Mouse (Mus musculus) left cerebral cortex, adult 8-10 months (tissue): ENCODE measurements around the gene Tmem216. TPM values are rescaled to one million over a fixed set of nuclear protein-coding genes. Genes with fewer than 3 reads are reported as not detected.

Experiments
- DNase-seq, 2 experiments: peaks; one replicate each; pipeline ENCODE4 v3.0.0; 2022; ENCODE audit warnings: low spot score in 2 of 2
- total RNA-seq, 4 experiments: library from RNA; stranded (reverse); gene quantifications; 2 replicates each; pipeline ENCODE4 v1.2.4; 2022

The Tmem216 gene
- total RNA-seq, 4 experiments from 2014 or later, result 10.9 to 13.8 (median 12.9) TPM

- DNase-seq, result no peak
Observed at GRCm38 (mm10) chr19:10495670-10496069, 60.4 kb downstream of the Tmem216 start.

GRCm38 (mm10) chr19:10486264-10486738 is 69.7 kb downstream of the Tmem216 start:
- DNase-seq, result no peak

Other genes starting within 250 kb of the Tmem216 start
- 100 to 1,000 TPM; 268 to 306 (median 296) TPM for gene Syt7, start 167.1 kb downstream of the Tmem216 start, total RNA-seq
- gene Lrrc10b, start 98.8 kb downstream of the Tmem216 start, total RNA-seq, result 10 to 100 TPM; 49.9 to 67.8 (median 54.8) TPM
- gene Ppp1r32, start 73.3 kb downstream of the Tmem216 start, total RNA-seq, result 1 to 10 TPM; 1.0 to 3.1 (median 1.7) TPM
- gene Cpsf7, start 31.0 kb downstream of the Tmem216 start, total RNA-seq, result 10 to 100 TPM; 74.4 to 82.2 (median 78.3) TPM
- gene Sdhaf2, start 30.1 kb downstream of the Tmem216 start, total RNA-seq, result 10 to 100 TPM; 47.1 to 55.9 (median 51.2) TPM
- 10 to 100 TPM; 12.4 to 13.2 (median 12.8) TPM for gene Cyb561a3, start 20.9 kb upstream of the Tmem216 start, total RNA-seq
- 10 to 100 TPM; 13.8 to 15.5 (median 14.5) TPM for gene Tmem138, start 21.1 kb upstream of the Tmem216 start, total RNA-seq
- gene Ddb1, start 49.1 kb upstream of the Tmem216 start, total RNA-seq, result 100 to 1,000 TPM; 181 to 219 (median 206) TPM
- 10 to 100 TPM; 17.4 to 19.9 (median 19.3) TPM for gene Tkfc, start 49.4 kb upstream of the Tmem216 start, total RNA-seq
- gene Vwce, start 78.0 kb upstream of the Tmem216 start, total RNA-seq, result under 1 TPM; 0.39 to 0.77 (median 0.47) TPM
- gene Pga5, start 121.8 kb upstream of the Tmem216 start, total RNA-seq, result not detected
- 10 to 100 TPM; 17.8 to 23.9 (median 20.9) TPM for gene Vps37c, start 132.5 kb upstream of the Tmem216 start, total RNA-seq
- gene Cd5, start 182.8 kb upstream of the Tmem216 start, total RNA-seq, result under 1 TPM; 0.13 to 0.51 (median 0.43) TPM